Mouse (Mus musculus): ENCODE results near the gene Abcb10.

Abcb10 gene

GRCm38 (mm10) chr8:123902653-123903052 is 80.3 kb downstream of the Abcb10 start:
- in situ Hi-C loops (cut with MboI, MseI), result no loop called here

Data from regulatory T cell (primary cell).